Mouse (Mus musculus): ENCODE data around the gene Plcg2. TPM values are rescaled to one million over a fixed set of nuclear protein-coding genes. Genes with fewer than 3 reads are reported as not detected.

Gene Plcg2
- total and polyA plus RNA-seq, 2 experiments from 2014 or later = 1.5 to 2.4 TPM

- Histone ChIP-seq H3K4me2 (ENCODE audit: low read depth, low read length, poor library complexity, severe bottlenecking) (no peak overlapping the region), H3K4me1 (ENCODE audit: insufficient read depth, low read length) (no peaks in the 10 kb centered on the region), H3K27me3 (ENCODE audit: insufficient read depth, low read length) (no peaks in the 10 kb centered on the region), H3K9ac (replicated peaks; ENCODE audit: low read length, poor library complexity, severe bottlenecking) (no peak overlapping the region), H3K27ac (ENCODE audit: low read depth, low read length) (no peak overlapping the region), H3K36me3 (ENCODE audit: insufficient read depth, low read length) (no peaks in the 10 kb centered on the region), H3K4me3 (ENCODE audit: low read depth, low read length) (no peak overlapping the region), H3K9me3 (ENCODE audit: low read length) (no peaks in the 10 kb centered on the region)
- WGBS = 89% methylated on average over 8 of the region's 8 CpGs
- DNase-seq (ENCODE audit: low spot score) (no peak), ATAC-seq (ENCODE audit: low FRiP score) (no peak)
- TF ChIP-seq CTCF (IDR thresholded peaks at IDR 0.05) = no peak
Observed at GRCm38 (mm10) chr8:117507703-117508102, 9.6 kb downstream of the Plcg2 start.

DNA sequence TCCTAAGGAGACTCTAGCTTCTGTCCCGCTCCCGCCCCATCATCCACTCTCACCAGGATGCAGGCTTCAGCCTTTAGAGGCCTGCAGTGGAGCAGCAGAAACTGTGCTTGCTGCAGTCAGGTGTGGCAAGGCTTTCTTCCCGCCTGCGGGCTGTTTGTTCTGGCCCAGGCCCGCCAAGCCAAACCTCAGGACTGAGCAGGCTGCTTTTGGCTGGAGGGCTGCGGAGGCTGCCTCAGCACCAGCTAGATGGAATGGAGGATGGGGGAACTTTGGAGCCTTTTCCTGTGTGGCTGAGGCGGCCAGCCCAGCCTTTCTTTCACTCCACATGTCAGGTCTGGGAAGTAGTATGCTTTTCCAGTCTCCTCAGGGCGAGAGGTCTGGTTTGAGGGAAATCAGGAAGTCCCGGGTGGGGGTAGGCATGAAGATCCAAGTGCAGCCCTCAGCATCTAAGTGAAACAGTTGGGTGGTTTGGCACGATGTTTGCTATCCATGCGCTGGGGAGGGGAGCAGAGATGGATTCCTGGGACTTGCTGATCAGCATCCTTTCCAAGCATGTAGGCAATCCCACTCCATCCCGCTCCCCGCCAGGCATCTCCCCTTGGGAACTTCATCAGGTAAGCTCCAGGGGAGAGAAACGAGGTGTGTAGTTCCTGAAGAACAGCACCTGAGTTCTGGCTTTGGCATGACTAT, 18.9 kb downstream of the Plcg2 start:
- no peak overlapping the region for H3K9ac ChIP-seq (replicated peaks; ENCODE audit: low read length, poor library complexity, severe bottlenecking)
- WGBS = 74% methylated on average over 14 of the region's 14 CpGs
- H3K4me2 ChIP-seq (ENCODE audit: low read depth, low read length, poor library complexity, severe bottlenecking) = no peak overlapping the region
- H3K36me3 ChIP-seq (ENCODE audit: insufficient read depth, low read length) = no peaks in the 10 kb centered on the region
- DNase-seq (ENCODE audit: low spot score) (no peak), ATAC-seq (ENCODE audit: low FRiP score) (no peak)
- no peak for TF ChIP-seq CTCF (IDR thresholded peaks at IDR 0.05)
- no peaks in the 10 kb centered on the region for H3K4me1 ChIP-seq (ENCODE audit: insufficient read depth, low read length)
- no peak overlapping the region for H3K27ac ChIP-seq (ENCODE audit: low read depth, low read length)
- H3K9me3 ChIP-seq (ENCODE audit: low read length) = no peaks in the 10 kb centered on the region
- no peaks in the 10 kb centered on the region for H3K27me3 ChIP-seq (ENCODE audit: insufficient read depth, low read length)
- H3K4me3 ChIP-seq (ENCODE audit: low read depth, low read length) = no peak overlapping the region

DNA sequence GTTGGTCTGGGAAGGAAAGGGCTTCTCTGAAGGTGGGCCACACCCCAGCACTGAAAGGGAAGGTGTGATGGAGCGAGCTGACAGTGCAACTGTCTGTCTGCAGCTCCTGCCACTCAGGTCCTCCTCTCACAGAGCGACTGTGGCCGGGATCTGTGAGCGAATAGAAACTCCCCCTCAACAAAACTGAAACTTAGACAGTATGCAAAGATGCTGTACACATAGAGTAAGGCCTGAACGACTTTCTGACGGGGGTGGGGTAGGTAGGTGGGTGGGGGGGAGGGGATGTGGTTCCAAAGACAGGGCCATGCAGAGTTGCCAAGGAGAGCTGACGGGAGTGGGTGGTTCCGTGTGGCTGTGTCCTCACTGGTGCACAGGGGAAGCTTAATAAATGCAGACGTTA, 19.8 kb downstream of the Plcg2 start:
- no peak for ATAC-seq (ENCODE audit: low FRiP score)
- 78% methylated on average over 9 of the region's 9 CpGs for WGBS
- Histone ChIP-seq H3K4me1 (ENCODE audit: insufficient read depth, low read length) (no peaks in the 10 kb centered on the region), H3K27me3 (ENCODE audit: insufficient read depth, low read length) (no peaks in the 10 kb centered on the region), H3K9me3 (ENCODE audit: low read length) (no peaks in the 10 kb centered on the region), H3K36me3 (ENCODE audit: insufficient read depth, low read length) (no peaks in the 10 kb centered on the region), H3K4me2 (ENCODE audit: low read depth, low read length, poor library complexity, severe bottlenecking) (no peak overlapping the region), H3K4me3 (ENCODE audit: low read depth, low read length) (no peak overlapping the region), H3K27ac (ENCODE audit: low read depth, low read length) (no peak overlapping the region), H3K9ac (replicated peaks; ENCODE audit: low read length, poor library complexity, severe bottlenecking) (no peak overlapping the region)
- no peak for DNase-seq (ENCODE audit: low spot score)
- no peak for TF ChIP-seq CTCF (IDR thresholded peaks at IDR 0.05)

- no peak overlapping the region for H3K4me2 ChIP-seq (ENCODE audit: low read depth, low read length, poor library complexity, severe bottlenecking)
- H3K36me3 ChIP-seq (ENCODE audit: insufficient read depth, low read length) = no peaks in the 10 kb centered on the region
- no peak overlapping the region for H3K27ac ChIP-seq (ENCODE audit: low read depth, low read length)
- no peaks in the 10 kb centered on the region for H3K27me3 ChIP-seq (ENCODE audit: insufficient read depth, low read length)
- DNase-seq (ENCODE audit: low spot score) = no peak
- 88% methylated on average over 4 of the region's 4 CpGs for WGBS
- no peak for ATAC-seq (ENCODE audit: low FRiP score)
- H3K9me3 ChIP-seq (ENCODE audit: low read length) = no peaks in the 10 kb centered on the region
- no peak overlapping the region for H3K4me3 ChIP-seq (ENCODE audit: low read depth, low read length)
- H3K4me1 ChIP-seq (ENCODE audit: insufficient read depth, low read length) = no peaks in the 10 kb centered on the region
- no peak overlapping the region for H3K9ac ChIP-seq (replicated peaks; ENCODE audit: low read length, poor library complexity, severe bottlenecking)
- TF ChIP-seq CTCF (IDR thresholded peaks at IDR 0.05) = no peak
Observed at GRCm38 (mm10) chr8:117518873-117519272, 20.8 kb downstream of the Plcg2 start.

DNA sequence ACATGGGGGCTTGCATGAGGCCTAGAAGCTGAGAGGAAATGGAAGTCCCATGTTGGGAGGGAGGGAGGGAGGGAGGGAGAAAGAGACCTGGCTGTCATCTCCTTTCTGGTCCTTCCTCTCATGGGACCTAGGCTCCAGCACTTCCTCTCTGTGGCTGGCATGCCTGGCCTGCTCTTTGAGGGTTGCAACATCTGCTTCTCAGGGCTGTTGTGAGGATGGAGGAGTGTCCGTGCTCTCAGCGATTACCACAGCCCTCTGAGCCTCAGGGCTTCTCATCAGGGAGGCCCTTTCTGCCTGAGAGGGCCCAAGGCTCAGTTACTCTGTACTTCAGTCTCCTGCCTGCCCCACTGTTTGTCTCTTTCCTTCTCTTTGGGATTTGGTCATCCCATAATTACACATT, 28.1 kb downstream of the Plcg2 start:
- ATAC-seq (ENCODE audit: low FRiP score) = no peak

DNA sequence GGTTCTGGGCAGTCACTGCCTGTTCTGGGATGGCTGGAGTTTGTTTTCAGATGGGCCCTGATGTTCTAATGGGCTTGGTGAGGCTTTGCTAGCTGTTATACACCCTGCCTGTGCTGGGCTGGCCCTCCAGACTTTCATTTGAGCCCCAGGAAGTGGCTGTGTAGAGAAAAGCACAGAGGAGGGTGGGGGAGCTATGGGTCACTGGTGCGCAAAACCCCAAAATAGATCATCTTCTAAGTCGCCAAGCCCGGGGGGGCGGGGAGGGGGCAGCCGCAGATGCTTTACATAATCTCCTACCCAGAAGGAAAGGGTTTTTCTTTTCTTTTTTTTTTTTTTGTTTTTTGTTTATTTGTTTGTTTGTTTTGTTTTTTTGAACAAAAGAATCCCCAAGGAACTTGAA, 29.9 kb downstream of the Plcg2 start:
- no peak for DNase-seq (ENCODE audit: low spot score)
- 72% methylated on average over 5 of the region's 5 CpGs for WGBS
- TF ChIP-seq CTCF (IDR thresholded peaks at IDR 0.05) = no peak

More for the DNA sequence above, 28.1 kb downstream of the Plcg2 start:
- H3K27ac ChIP-seq (ENCODE audit: low read depth, low read length) = no peak overlapping the region
- H3K4me3 ChIP-seq (ENCODE audit: low read depth, low read length) = no peak overlapping the region
- no peaks in the 10 kb centered on the region for H3K9me3 ChIP-seq (ENCODE audit: low read length)
- no peak for TF ChIP-seq CTCF (IDR thresholded peaks at IDR 0.05)
- no peaks in the 10 kb centered on the region for H3K27me3 ChIP-seq (ENCODE audit: insufficient read depth, low read length)
- no peak overlapping the region for H3K9ac ChIP-seq (replicated peaks; ENCODE audit: low read length, poor library complexity, severe bottlenecking)
- H3K36me3 ChIP-seq (ENCODE audit: insufficient read depth, low read length) = no peaks in the 10 kb centered on the region
- WGBS = 38% methylated on average over 2 of the region's 2 CpGs
- H3K4me2 ChIP-seq (ENCODE audit: low read depth, low read length, poor library complexity, severe bottlenecking) = no peak overlapping the region
- H3K4me1 ChIP-seq (ENCODE audit: insufficient read depth, low read length) = no peaks in the 10 kb centered on the region
- no peak for DNase-seq (ENCODE audit: low spot score)

More for the DNA sequence above, 29.9 kb downstream of the Plcg2 start:
- H3K4me2 ChIP-seq (ENCODE audit: low read depth, low read length, poor library complexity, severe bottlenecking) = no peak overlapping the region
- no peak for ATAC-seq (ENCODE audit: low FRiP score)
- H3K4me1 ChIP-seq (ENCODE audit: insufficient read depth, low read length) = no peaks in the 10 kb centered on the region
- H3K27ac ChIP-seq (ENCODE audit: low read depth, low read length) = no peak overlapping the region
- H3K4me3 ChIP-seq (ENCODE audit: low read depth, low read length) = no peak overlapping the region
- no peaks in the 10 kb centered on the region for H3K27me3 ChIP-seq (ENCODE audit: insufficient read depth, low read length)
- no peaks in the 10 kb centered on the region for H3K36me3 ChIP-seq (ENCODE audit: insufficient read depth, low read length)
- no peaks in the 10 kb centered on the region for H3K9me3 ChIP-seq (ENCODE audit: low read length)
- H3K9ac ChIP-seq (replicated peaks; ENCODE audit: low read length, poor library complexity, severe bottlenecking) = no peak overlapping the region
